Mouse (Mus musculus) cerebellum, adult 9-10 months (tissue): ENCODE results near the gene 1700008O03Rik.

Source experiments
- DNase-seq: peaks from one replicate; pipeline ENCODE4 v3.0.0; 2022

Gene 1700008O03Rik

DNA sequence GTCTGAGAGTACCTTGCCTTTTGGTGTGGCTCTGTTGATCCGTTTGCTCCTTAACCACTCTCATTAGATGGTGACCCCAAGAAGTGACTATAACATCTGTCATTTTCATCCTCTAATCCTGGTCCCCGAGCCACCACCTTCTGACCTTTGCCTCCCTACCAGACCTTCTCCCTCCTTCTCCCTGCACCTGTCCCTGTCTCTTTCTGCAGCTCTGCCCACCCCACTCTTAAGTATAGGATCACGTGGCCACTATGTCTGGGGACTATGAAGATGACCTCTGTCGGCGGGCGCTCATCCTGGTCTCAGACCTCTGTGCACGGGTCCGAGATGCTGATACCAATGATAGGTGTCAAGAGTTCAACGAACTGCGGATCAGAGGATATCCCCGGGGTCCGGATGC lies at the start of gene 1700008O03Rik:
Gene 1700008O03Rik, minus strand, starts transcription at position 101 of the 400 bp plus-strand sequence.
- DNase-seq = no peak

GRCm38 (mm10) chr7:44434089-44434488 lies 48.5 kb upstream of the 1700008O03Rik start:
- peak; percentile 27 for DNase-seq

DNA sequence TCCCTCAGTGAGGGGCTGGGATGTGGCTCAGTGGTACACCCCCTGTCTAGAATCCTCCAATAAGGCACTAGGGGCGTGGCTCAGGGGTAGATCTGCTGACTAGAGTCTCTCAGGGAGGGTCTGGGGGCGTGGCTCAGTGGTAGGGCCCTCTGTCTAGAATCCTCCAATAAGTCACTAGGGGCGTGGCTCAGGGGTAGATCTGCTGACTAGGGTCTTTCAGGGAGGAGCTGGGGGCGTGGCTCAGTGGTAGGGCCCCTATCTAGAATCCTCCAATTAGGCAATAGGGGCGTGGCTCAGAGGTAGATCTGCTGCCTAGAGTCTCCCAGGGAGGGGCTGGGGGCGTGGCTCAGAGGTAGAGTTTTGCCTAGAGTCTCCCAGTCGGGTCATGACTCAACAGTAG lies 47.8 kb upstream of the 1700008O03Rik start:
- DNase-seq = peak; percentile 61

GRCm38 (mm10) chr7:44432550-44432949 lies 46.9 kb upstream of the 1700008O03Rik start:
- peak; percentile 25 for DNase-seq

DNA sequence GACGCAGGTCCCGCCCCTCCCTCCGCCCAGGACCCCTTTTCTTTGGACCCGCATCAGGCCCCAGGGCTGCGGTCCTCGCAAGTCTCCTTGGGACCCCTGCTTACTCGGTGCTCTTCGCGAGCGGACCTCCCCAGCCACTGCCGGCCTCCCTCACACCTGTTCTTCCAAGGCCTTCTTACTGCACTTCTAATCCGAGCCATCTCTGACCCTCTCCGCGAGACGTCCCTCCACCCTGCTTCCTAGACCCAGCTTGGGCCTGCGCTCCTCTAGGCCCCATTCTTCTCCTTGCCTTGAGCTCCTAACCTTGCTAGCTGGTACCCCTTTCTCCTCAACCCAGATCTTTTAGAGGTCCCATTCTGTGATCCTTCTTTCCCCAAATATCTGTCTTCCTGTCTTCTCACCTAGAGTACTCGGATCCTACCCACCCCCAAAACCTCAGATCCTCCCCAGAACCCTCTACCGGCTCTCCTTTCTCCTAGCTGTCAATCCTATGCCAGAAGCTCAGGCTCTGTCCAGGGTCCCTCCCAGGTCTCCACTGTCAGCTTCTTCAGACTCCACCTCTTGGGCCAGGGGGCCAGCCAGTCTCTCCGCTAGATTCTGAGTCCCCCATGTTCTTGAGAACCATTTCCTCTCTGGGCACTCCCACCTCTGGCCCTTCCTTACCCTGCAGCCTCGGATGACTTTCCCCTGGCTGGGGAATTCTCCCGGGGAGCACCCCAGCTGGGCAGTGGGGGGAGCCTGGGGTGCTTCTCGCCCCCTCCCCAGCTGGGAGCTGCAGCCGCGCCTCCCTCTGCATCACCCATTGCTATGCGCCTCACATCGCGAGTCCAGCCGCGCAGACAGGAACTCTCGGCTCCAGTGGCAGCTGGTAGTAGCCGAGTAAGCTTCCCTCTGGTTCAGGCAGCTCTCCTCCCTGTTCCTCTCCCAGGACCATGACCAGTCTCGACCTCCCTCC lies 44.2 kb upstream of the 1700008O03Rik start:
- peak; percentile 61 for DNase-seq

- no peak for DNase-seq
Observed at GRCm38 (mm10) chr7:44428968-44429521, 43.4 kb upstream of the 1700008O03Rik start, which contains the start of gene Lrrc4b. Gene Lrrc4b (plus strand): TSS chr7:44429018.

GRCm38 (mm10) chr7:44428171-44428950 lies 42.7 kb upstream of the 1700008O03Rik start:
- DNase-seq = peak; percentile 66

DNA sequence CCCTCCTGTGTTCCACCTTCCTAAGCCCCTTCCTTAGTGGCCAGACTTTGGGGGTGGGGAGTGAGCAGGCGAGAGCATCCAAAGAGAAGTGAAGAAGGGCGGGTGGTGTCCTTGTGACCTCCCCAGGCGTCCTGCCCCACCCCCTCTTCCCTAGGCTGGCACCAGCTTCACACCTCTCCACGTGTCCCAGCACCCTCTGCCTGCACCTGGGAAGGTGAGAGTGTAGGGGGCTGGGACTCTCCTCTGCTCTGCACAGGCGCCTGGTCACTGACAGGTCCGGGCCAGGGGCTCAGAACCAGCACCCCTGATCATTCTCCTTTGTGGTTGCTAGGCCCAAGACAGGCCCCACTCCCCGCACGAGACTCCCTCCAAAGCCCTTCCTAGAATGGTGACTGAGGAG lies 42.0 kb upstream of the 1700008O03Rik start:
- DNase-seq = peak; percentile 64

DNA sequence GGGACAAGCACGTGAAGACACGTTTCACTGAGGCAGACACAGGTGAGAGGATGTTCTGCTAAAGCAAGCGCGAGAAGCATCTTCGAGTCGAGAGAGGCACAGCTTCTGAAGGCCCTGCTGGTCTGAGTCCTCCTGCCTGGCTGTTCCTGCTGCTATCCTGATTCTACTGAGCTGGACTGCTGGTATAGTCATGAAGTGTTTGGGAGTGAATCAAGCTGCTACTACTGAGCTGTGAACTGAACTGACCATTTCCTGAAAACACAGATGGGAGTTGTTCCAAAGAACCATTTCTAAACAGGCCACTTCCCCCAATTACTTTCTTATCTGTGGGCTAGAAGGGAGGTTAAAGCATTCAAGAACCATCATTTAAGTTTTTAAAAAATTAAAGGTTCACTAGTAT lies 27.7 kb upstream of the 1700008O03Rik start:
- DNase-seq = no peak

DNA sequence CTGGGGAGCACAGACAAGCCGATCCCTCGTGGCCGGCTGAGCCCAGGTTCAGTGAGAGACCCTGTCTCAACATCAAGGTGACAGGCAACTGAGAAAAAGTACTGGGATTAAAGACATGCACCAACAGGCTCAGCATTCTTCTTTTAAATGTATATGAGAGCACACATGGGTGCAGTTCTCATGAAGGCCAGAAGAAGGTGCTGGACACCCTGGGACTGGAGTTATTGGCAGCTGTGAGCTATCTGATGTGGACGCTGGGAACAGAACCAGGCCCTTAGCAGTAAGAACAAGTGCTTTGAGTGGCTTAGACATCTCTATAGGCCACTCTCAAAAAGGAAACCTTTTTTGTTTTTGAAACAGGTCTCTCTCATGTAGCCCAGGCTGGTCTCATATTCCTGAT lies 25.5 kb upstream of the 1700008O03Rik start:
- no peak for DNase-seq

GRCm38 (mm10) chr7:44406015-44406355 lies 20.4 kb upstream of the 1700008O03Rik start:
- DNase-seq = no peak

GRCm38 (mm10) chr7:44405346-44406014 lies 19.9 kb upstream of the 1700008O03Rik start:
- DNase-seq = peak; percentile 99

GRCm38 (mm10) chr7:44401673-44402072 lies 16.1 kb upstream of the 1700008O03Rik start:
- DNase-seq = no peak

GRCm38 (mm10) chr7:44398570-44398969 lies 12.9 kb upstream of the 1700008O03Rik start:
- peak; percentile 79 for DNase-seq

- peak; percentile 46 for DNase-seq
Observed at GRCm38 (mm10) chr7:44393284-44393683, 7.7 kb upstream of the 1700008O03Rik start.

- DNase-seq = no peak
Observed at GRCm38 (mm10) chr7:44392341-44392740, 6.7 kb upstream of the 1700008O03Rik start.

DNA sequence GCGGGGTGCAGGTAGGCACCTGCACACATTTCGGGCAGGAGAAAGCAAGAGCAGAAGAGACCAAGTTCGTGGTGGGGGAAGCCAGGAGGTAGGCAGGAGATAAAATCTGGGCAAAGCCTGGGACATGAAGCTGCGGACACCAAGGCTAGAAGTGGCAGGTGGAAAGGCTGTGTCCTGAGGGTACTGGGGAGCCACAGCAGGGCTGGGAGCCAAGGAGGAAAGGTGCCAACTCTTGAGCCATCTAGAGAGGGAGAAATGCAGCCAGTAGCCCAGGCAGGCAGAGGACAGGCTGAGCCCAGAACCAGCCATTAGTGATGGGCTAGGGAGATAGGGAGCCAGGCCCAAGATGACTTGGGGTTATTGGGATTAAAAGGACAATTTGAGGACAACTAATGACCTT lies 6.2 kb upstream of the 1700008O03Rik start:
- peak; percentile 96 for DNase-seq

- no peak for DNase-seq
Observed at GRCm38 (mm10) chr7:44384716-44385059, 932 bp downstream of the 1700008O03Rik start.

- DNase-seq = peak; percentile 94
Observed at GRCm38 (mm10) chr7:44383980-44384715, 1.5 kb downstream of the 1700008O03Rik start, which contains the start of gene Syt3. Gene Syt3 (plus strand): TSS chr7:44384102.

GRCm38 (mm10) chr7:44382541-44382940 lies 3.1 kb downstream of the 1700008O03Rik start:
- peak; percentile 58 for DNase-seq

DNA sequence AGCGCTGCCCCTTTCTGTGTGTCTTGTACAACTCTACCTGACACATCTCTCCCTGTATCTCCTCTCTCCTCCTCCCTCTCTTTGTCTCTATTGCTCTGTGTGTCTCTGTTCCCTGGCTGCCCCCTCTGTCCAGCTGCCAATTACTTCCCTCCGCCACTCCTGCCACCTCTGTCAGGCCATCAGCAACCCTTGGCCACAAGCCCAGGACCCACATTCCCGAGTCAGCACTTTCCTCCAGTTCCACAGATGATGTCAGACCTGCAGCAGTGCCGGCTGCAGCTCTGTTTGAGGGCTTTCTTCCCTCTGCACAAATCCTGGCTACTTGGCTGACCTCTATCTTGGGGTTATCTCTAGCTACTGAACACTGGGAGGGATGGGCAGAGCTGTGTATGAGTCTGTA lies 7.3 kb downstream of the 1700008O03Rik start:
- no peak for DNase-seq

- DNase-seq = peak; percentile 73
Observed at GRCm38 (mm10) chr7:44375793-44376192, 9.8 kb downstream of the 1700008O03Rik start.
